Mouse (Mus musculus): ENCODE measurements around the gene Zdhhc13.
A peak's percentile ranks its signal among the peaks of the same experiment; 100 is the strongest.

The Zdhhc13 gene

GRCm38 (mm10) chr7:48842353-48842752 lies 53.5 kb downstream of the Zdhhc13 start:
- no peak for DNase-seq (ENCODE audit: low spot score in 2 of 2)

GRCm38 (mm10) chr7:48843541-48843940 lies 54.7 kb downstream of the Zdhhc13 start:
- no peak for DNase-seq (ENCODE audit: low spot score in 2 of 2)

GRCm38 (mm10) chr7:48845213-48845973 lies 56.6 kb downstream of the Zdhhc13 start:
- DNase-seq (ENCODE audit: low spot score in 2 of 2) = no peak

GRCm38 (mm10) chr7:48846755-48847154 lies 58.0 kb downstream of the Zdhhc13 start:
- no peak for DNase-seq (ENCODE audit: low spot score in 2 of 2)

- DNase-seq (ENCODE audit: low spot score in 2 of 2) = no peak
Measured at GRCm38 (mm10) chr7:48847820-48848650, 59.2 kb downstream of the Zdhhc13 start, which contains the start of gene Csrp3. Gene Csrp3, minus strand, starts transcription at chr7:48848033.

- DNase-seq (ENCODE audit: low spot score in 2 of 2) = no peak
Measured at GRCm38 (mm10) chr7:48851529-48852104, 62.8 kb downstream of the Zdhhc13 start.

GRCm38 (mm10) chr7:48853496-48853895 lies 64.7 kb downstream of the Zdhhc13 start:
- DNase-seq (ENCODE audit: low spot score in 2 of 2) = no peak

GRCm38 (mm10) chr7:48855461-48855860 lies 66.7 kb downstream of the Zdhhc13 start:
- DNase-seq (ENCODE audit: low spot score in 2 of 2) = no peak

GRCm38 (mm10) chr7:48858257-48858656 lies 69.5 kb downstream of the Zdhhc13 start:
- DNase-seq (ENCODE audit: low spot score in 2 of 2) = no peak

- no peak for DNase-seq (ENCODE audit: low spot score in 2 of 2)
Measured at GRCm38 (mm10) chr7:48859362-48859761, 70.6 kb downstream of the Zdhhc13 start.

GRCm38 (mm10) chr7:48860948-48861347 lies 72.1 kb downstream of the Zdhhc13 start:
- DNase-seq (ENCODE audit: low spot score in 2 of 2) = no peak

GRCm38 (mm10) chr7:48861796-48862195 lies 73.0 kb downstream of the Zdhhc13 start:
- no peak for DNase-seq (ENCODE audit: low spot score in 2 of 2)

GRCm38 (mm10) chr7:48864199-48864598 lies 75.4 kb downstream of the Zdhhc13 start:
- DNase-seq (ENCODE audit: low spot score in 2 of 2) = no peak

- DNase-seq (ENCODE audit: low spot score in 2 of 2) = no peak
Measured at GRCm38 (mm10) chr7:48864671-48865458, 76.1 kb downstream of the Zdhhc13 start.

GRCm38 (mm10) chr7:48867576-48867975 lies 78.8 kb downstream of the Zdhhc13 start:
- no peak for DNase-seq (ENCODE audit: low spot score in 2 of 2)

- DNase-seq (ENCODE audit: low spot score in 2 of 2) = no peak
Measured at GRCm38 (mm10) chr7:48870144-48870543, 81.3 kb downstream of the Zdhhc13 start.

GRCm38 (mm10) chr7:48870579-48871180 lies 81.9 kb downstream of the Zdhhc13 start:
- DNase-seq (ENCODE audit: low spot score in 2 of 2) = no peak

- no peak for DNase-seq (ENCODE audit: low spot score in 2 of 2)
Measured at GRCm38 (mm10) chr7:48871292-48871691, 82.5 kb downstream of the Zdhhc13 start.

GRCm38 (mm10) chr7:48875096-48875495 lies 86.3 kb downstream of the Zdhhc13 start:
- DNase-seq (ENCODE audit: low spot score in 2 of 2) = no peak

GRCm38 (mm10) chr7:48876526-48876925 lies 87.7 kb downstream of the Zdhhc13 start:
- DNase-seq (ENCODE audit: low spot score in 2 of 2) = peak in 1 of 2 experiments; percentile 65

All from frontal cortex, postnatal 36 days (tissue).